Mouse (Mus musculus): ENCODE data around the gene Gm9736.
"Not testable (repeated sequence)": the region's sequence is repeated elsewhere in the genome, so short reads cannot be mapped to it uniquely, and the experiment has no call there.

Gm9736 gene

GRCm38 (mm10) chr10:77751254-77751653 is at the start of gene Gm9736:
Gm9736 (minus strand) TSS chr10:77751354.
- DNase-seq = not testable (repeated sequence)

DNA sequence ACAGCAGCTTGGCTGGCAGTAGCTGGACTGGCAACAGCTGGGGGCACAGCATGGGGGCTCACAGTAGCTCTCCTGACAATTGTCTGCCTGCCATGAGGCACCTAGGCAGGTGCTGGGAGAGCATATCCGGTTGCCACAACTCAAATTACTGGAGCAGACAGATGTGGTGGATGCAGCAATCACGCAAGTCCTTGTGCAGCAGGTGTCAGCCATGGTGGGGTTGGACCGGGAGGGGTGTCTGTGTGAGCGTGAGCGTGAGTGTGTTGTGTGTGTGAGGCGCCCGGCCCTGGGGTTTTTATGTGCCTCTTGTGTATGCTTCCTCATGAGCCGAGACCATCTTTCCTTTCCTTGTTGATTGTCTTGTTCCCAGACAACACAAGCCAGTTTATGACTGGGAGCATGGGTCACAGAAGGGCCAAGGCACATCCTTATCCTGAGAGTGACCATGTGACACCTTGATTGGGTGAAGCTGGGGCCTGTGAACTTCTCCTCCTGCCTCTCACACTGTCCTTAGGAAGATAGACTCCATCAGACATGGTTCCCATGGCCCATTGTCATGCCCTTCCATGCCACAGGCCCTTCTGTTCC is 47.9 kb upstream of the Gm9736 start, which contains the start of gene Gm19668:
TSS of gene Gm19668 (minus strand) at position 213 of the 588 bp plus-strand sequence.
- no peak for DNase-seq

- DNase-seq = not testable (repeated sequence)
Measured at GRCm38 (mm10) chr10:77798164-77798920, 47.2 kb upstream of the Gm9736 start.

DNA sequence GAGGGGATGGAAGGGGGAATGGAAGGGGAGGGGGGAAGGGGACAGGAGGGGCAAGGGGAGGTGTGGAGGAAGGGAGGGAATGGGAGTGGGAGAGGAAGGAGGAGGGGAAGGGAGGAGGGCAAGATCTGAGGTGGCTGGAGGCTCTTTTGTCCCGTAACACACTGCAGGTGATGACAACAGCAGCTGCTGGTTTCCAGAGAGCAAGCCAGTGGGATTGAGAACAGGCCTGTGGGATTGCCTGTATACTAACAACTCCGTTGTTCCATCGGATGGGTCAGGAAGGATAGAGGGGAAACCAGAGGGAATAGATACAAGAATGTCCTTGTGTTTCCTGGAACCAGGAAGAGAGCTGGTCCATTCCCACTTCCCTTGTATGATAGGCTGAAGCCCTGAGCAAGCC is 46.5 kb upstream of the Gm9736 start:
- no peak for DNase-seq

GRCm38 (mm10) chr10:77794976-77795375 is 43.8 kb upstream of the Gm9736 start, which contains the start of gene Gm9639:
Gm9639 (minus strand) TSS chr10:77795076.
- DNase-seq = no peak

GRCm38 (mm10) chr10:77788621-77789020 is 37.5 kb upstream of the Gm9736 start:
- no peak for DNase-seq

DNA sequence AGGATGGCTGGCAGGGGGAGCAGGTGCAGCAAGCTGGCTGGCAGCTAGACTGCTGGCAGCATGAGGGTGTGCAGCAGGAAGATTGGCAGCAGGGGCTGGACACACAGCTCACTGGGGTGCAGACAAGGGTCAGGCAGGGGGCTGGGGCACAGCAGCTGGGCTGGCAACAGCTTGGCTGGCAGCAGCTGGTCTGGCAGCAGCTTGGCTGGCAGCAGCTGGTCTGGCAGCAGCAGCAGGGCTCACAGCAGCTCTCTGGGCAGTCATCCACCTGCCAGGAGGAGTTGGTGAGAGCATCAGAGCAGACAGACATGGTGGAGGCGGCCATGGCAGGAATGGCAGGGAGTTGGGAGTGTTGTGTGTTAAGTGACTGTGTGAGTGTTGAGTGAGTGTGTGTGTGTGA is 36.7 kb upstream of the Gm9736 start, which contains the start of gene Gm7137:
TSS of gene Gm7137 (minus strand) at position 325 of the 400 bp plus-strand sequence.
- DNase-seq = not testable (repeated sequence)

- not testable (repeated sequence) for DNase-seq
Measured at GRCm38 (mm10) chr10:77783396-77783795, 32.2 kb upstream of the Gm9736 start.

- not testable (repeated sequence) for DNase-seq
Measured at GRCm38 (mm10) chr10:77782442-77782841, 31.3 kb upstream of the Gm9736 start, which contains the start of gene Gm3250. Gm3250 (minus strand) TSS chr10:77782542.

GRCm38 (mm10) chr10:77776844-77777243 is 25.7 kb upstream of the Gm9736 start, which contains the start of gene Gm7138:
Gm7138 (minus strand) TSS chr10:77776944.
- not testable (repeated sequence) for DNase-seq

DNA sequence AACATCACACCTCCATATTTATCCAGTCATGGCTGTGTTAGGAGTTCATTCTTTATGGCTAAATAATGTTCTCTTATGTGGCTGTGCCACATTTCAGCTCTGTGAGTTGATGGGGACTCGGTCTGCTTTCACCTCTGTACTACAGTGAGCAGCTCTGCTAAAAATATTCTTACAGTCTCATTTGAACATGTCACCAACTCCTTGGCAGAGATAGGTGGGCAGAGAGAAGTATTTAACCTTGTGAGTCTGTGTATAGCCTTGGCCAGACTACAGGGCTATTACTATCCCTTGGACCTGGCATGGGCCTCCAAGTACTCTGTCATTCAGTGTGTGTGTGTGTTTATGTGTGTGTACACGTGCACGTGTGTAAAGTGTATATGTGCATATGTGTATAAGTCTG is 21.0 kb upstream of the Gm9736 start:
- not testable (repeated sequence) for DNase-seq

DNA sequence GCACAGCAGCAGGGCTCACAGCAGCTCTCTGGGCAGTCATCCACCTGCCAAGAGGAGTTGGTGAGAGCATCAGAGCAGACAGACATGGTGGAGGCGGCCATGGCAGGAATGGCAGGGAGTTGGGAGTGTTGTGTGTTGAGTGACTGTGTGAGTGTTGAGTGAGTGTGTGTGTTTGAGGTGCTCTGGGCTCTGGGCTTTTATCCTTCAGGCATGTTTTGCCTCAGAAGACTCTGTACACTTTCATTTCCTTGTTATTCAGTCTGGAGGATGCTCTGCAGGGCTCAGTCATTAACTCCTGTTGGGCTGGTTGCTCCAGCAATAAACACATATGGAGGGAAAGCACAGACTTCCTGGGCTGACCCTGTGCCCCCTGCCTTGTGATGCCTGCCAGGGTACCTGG is 20.1 kb upstream of the Gm9736 start, which contains the start of gene Gm3238:
TSS of gene Gm3238 (minus strand) at position 101 of the 400 bp plus-strand sequence.
- DNase-seq = not testable (repeated sequence)

- no peak for DNase-seq
Measured at GRCm38 (mm10) chr10:77769727-77770126, 18.6 kb upstream of the Gm9736 start.

GRCm38 (mm10) chr10:77759582-77759981 is 8.4 kb upstream of the Gm9736 start, which contains the start of gene Gm3233:
Gm3233 (minus strand) TSS chr10:77759682.
- DNase-seq = not testable (repeated sequence)

DNA sequence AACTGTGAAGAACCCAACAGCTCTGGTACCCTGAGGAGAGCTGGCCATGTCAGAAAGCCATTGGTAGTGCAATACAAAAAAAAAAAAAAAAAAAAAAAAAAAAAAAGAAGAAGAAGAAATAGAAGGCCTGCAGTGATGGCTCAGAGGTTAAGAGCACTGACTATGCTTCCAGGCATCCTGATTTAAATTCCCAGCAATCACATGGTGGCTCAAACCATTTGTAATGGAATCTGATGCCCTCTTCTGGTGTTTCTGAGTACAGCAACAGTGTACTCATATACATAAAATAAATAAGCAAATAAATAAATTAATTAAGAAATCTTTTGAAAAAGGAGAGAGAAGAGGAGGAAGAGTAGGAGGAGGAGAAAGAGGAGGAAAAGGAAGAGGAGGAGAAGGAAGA is 2.3 kb upstream of the Gm9736 start:
- DNase-seq = no peak

- not testable (repeated sequence) for DNase-seq
Measured at GRCm38 (mm10) chr10:77752312-77752711, 1.2 kb upstream of the Gm9736 start.

- DNase-seq = not testable (repeated sequence)
Measured at GRCm38 (mm10) chr10:77750686-77751085, 468 bp downstream of the Gm9736 start.

DNA sequence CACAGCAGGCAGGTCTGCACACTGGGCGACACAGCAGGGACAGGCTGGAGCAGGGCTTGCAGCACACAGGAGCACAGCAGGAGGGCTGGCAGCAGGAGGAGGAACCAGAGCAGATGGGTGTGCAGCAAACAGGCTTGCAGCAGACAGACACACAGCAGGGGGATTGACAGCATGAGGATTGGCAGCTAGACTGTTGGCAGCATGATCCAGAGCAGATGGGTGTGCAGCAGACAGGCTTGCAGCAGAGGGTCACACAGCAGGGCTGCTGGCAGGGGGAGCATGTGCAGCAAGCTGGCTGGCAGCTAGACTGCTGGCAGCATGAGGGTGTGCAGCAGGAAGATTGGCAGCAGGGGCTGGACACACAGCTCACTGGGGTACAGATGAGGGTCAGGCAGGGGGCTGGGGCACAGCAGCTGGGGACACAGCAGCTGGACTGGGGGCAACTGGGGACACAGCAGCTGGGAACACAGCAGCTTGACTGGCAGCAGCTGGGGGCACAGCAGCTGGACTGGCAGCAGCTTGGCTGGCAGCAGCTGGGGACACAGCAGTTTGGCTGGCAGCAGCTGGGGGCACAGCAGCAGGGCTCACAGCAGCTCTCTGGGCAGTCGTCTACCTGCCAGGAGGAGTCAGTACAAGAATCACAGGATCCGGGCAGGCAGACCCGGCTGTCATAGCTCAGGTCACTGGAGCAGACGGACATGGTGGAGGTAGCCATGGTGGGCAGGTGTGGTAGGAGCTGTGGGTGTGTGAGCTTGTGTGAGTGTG is 9.0 kb downstream of the Gm9736 start, which contains the start of gene Gm18596:
TSS of gene Gm18596 (minus strand) at position 715 of the 765 bp plus-strand sequence.
- DNase-seq = not testable (repeated sequence)

- no peak for DNase-seq
Measured at GRCm38 (mm10) chr10:77738929-77739328, 12.2 kb downstream of the Gm9736 start.

DNA sequence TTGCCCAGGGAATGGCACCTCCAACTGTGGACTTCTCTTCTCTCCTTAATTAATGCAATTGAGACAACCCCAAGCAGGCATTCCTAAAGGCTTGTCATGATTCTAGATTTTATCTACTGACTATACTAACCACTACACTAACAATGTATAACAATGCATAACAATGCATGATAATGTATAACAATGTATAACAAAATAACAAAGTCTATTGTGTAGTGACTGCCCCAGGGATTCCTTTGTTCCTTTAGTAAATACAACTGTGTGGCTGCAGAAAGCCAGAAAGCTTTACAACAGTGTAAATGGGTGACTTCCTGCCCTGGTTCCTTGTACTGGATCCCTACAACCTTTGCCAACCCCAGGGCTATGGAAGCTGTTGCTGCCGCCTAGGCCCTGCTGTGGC is 15.2 kb downstream of the Gm9736 start:
- no peak for DNase-seq

DNA sequence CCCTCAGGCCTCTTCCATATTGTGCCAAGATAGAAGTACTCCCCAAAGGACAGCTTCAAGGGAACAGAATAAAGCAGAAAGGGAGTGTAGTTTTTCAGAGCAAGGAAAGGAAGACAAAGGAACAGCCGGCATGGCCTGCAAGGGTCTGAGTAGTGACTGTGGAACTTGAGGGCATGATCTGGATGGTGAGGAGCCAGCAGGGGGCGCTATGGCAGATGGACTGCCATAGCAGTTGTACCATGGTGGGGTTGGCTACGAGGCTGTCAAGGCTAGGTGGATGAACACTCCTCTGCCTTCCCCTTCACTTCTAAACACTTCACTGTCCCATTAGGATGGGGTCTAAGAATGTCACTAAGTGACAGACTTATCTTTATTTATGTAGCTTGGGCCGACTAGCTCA is 21.9 kb downstream of the Gm9736 start:
- peak in 1 of 2 experiments; percentile 5 for DNase-seq

DNA sequence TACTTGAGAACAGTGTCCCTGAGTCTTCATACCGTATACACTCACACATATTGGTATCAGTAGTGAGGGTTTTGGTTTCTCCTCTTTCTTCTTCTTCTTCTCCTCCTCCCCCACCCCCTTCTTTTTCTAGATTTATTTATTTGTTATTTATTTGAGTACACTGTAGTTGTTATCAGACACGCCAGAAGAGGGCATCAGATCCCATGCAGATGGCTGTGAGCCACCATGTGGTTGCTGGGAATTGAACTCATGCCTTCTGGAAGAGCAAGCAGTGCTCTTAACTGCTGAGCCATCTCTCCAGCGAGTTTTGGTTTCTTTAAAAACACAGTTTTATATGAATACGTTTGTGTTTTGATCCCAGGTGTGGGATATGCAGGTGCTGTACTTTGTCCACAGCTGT is 22.9 kb downstream of the Gm9736 start:
- DNase-seq = no peak

DNA sequence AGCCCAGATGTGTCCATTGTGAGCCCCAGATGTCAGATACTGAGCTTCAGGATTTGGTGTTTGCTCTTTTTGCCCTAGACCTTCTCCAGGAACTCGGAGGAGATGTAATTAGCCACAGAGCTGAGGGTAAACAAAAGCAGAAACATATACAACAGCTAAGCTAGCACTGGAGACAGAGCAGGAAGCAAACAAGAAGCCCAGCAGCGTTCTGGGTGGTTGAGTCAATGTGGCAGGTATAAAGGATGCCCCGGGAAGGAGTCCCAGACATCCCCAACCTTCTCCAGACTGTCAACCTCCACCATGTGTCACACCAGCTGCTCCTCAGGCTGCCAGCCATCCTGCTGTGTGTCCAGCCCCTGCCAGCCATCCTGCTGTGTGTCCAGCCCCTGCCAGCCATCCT is 25.0 kb downstream of the Gm9736 start, which contains the start of gene Gm10100:
TSS of gene Gm10100 (plus strand) at position 301 of the 400 bp plus-strand sequence.
- DNase-seq = no peak

All from kidney, postnatal 25 days (tissue).